Mouse (Mus musculus): ENCODE data around the gene Agbl2. TPM values are rescaled to one million over a fixed set of nuclear protein-coding genes. Genes with fewer than 3 reads are reported as not detected.

The Agbl2 gene
- polyA plus RNA-seq, 1 experiment from 2014 or later: 0.18 TPM

- 3% methylated on average over 8 of the region's 8 CpGs for WGBS
- peak overlapping the region; percentile 75 for H3K4me2 ChIP-seq
Measured at GRCm38 (mm10) chr2:90846597-90846954, 64.0 kb downstream of the Agbl2 start.

GRCm38 (mm10) chr2:90846955-90847680 lies 64.6 kb downstream of the Agbl2 start, which contains the start of gene Mtch2:
Gene Mtch2, plus strand, starts transcription at chr2:90847155.
- Histone ChIP-seq H3K4me2 (peak within 1 kb of the TSS; percentile 75), H3K4me3 (replicated peaks) (peak within 1 kb of the TSS; percentile 92), H3K36me3 (peaks cover 17% of the 10 kb centered on the region), H3K9ac (replicated peaks) (peak within 1 kb of the TSS; percentile 89), H3K27me3 (replicated peaks) (no peaks in the 10 kb centered on the region), H3K27ac (replicated peaks) (peak within 1 kb of the TSS; percentile 93), H3K9me3 (replicated peaks) (no peaks in the 10 kb centered on the region), H3K4me1 (peaks cover 26% of the 10 kb centered on the region)
- WGBS: 0% methylated on average over 64 of the region's 67 CpGs
- ATAC-seq (ENCODE audit: low FRiP score): peak; percentile 96

More at GRCm38 (mm10) chr2:90846597-90846954, 64.0 kb downstream of the Agbl2 start:
- Histone ChIP-seq H3K27me3 (replicated peaks) (no peaks in the 10 kb centered on the region), H3K4me3 (replicated peaks) (peak overlapping the region; percentile 92), H3K4me1 (peaks cover 26% of the 10 kb centered on the region), H3K9ac (replicated peaks) (peak overlapping the region; percentile 89), H3K36me3 (peaks cover 15% of the 10 kb centered on the region), H3K9me3 (replicated peaks) (no peaks in the 10 kb centered on the region), H3K27ac (replicated peaks) (peak overlapping the region; percentile 93)
- ATAC-seq (ENCODE audit: low FRiP score): peak; percentile 66

- H3K36me3 ChIP-seq: peaks cover 22% of the 10 kb centered on the region
- H3K4me3 ChIP-seq (replicated peaks): peak overlapping the region; percentile 92
- under 1% methylated on average over 13 of the region's 13 CpGs for WGBS
- peak overlapping the region; percentile 66 for H3K4me2 ChIP-seq
- peaks cover 26% of the 10 kb centered on the region for H3K4me1 ChIP-seq
- no peaks in the 10 kb centered on the region for H3K9me3 ChIP-seq (replicated peaks)
- H3K27ac ChIP-seq (replicated peaks): peak overlapping the region; percentile 93
- no peaks in the 10 kb centered on the region for H3K27me3 ChIP-seq (replicated peaks)
- no peak for ATAC-seq (ENCODE audit: low FRiP score)
- peak overlapping the region; percentile 89 for H3K9ac ChIP-seq (replicated peaks)
Measured at GRCm38 (mm10) chr2:90847681-90848050, 65.1 kb downstream of the Agbl2 start.

DNA sequence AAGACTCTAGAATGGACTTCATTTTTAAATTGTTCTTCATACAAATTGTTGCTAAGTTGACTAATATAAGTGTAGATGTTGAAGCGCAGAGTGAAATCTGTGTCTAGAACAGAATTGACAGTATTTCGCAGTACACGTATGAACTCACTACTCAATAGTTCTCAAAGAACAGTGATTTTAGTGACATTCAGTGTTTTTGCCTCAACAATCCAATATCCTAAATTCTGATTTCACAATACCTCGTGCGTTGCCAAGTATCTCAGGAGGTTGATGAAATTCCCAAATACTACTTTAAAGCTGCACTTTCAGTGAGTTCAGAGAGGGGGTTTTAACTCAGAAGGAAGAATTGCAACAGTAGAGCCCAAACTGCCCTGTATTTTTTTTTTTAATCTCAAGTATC lies 65.8 kb downstream of the Agbl2 start:
- ATAC-seq (ENCODE audit: low FRiP score): no peak
- H3K4me3 ChIP-seq (replicated peaks): peak overlapping the region; percentile 92
- peaks cover 26% of the 10 kb centered on the region for H3K4me1 ChIP-seq
- no peaks in the 10 kb centered on the region for H3K27me3 ChIP-seq (replicated peaks)
- H3K9ac ChIP-seq (replicated peaks): peak overlapping the region; percentile 89
- WGBS: 91% methylated on average over 5 of the region's 5 CpGs
- no peaks in the 10 kb centered on the region for H3K9me3 ChIP-seq (replicated peaks)
- H3K36me3 ChIP-seq: peaks cover 28% of the 10 kb centered on the region
- H3K4me2 ChIP-seq: peak overlapping the region; percentile 66
- H3K27ac ChIP-seq (replicated peaks): peak overlapping the region; percentile 93; the same call in 1 of the 2 replicates

- peaks cover 43% of the 10 kb centered on the region for H3K36me3 ChIP-seq
- H3K27me3 ChIP-seq (replicated peaks): no peaks in the 10 kb centered on the region
- H3K4me3 ChIP-seq (replicated peaks): no peak overlapping the region
- no peaks in the 10 kb centered on the region for H3K9me3 ChIP-seq (replicated peaks)
- 100% methylated on average over 1 of the region's 1 CpGs for WGBS
- no peak overlapping the region for H3K9ac ChIP-seq (replicated peaks)
- no peak overlapping the region for H3K27ac ChIP-seq (replicated peaks)
- no peak for ATAC-seq (ENCODE audit: low FRiP score)
- H3K4me2 ChIP-seq: no peak overlapping the region
- peaks cover 26% of the 10 kb centered on the region for H3K4me1 ChIP-seq
Measured at GRCm38 (mm10) chr2:90850401-90850800, 67.9 kb downstream of the Agbl2 start.

GRCm38 (mm10) chr2:90861486-90861885 lies 79.0 kb downstream of the Agbl2 start:
- Histone ChIP-seq H3K4me1 (no peaks in the 10 kb centered on the region), H3K9me3 (replicated peaks) (no peaks in the 10 kb centered on the region), H3K36me3 (peaks cover 67% of the 10 kb centered on the region), H3K9ac (replicated peaks) (no peak overlapping the region), H3K27me3 (replicated peaks) (no peaks in the 10 kb centered on the region), H3K27ac (replicated peaks) (no peak overlapping the region), H3K4me3 (replicated peaks) (no peak overlapping the region), H3K4me2 (no peak overlapping the region)
- ATAC-seq (ENCODE audit: low FRiP score): no peak
- WGBS: 96% methylated on average over 2 of the region's 2 CpGs

- no peaks in the 10 kb centered on the region for H3K9me3 ChIP-seq (replicated peaks)
- no peaks in the 10 kb centered on the region for H3K4me1 ChIP-seq
- H3K4me3 ChIP-seq (replicated peaks): no peak overlapping the region
- H3K27ac ChIP-seq (replicated peaks): no peak overlapping the region; the same call in 1 of the 2 replicates
- 0 out of 2 replicates have a peak, but pooled peaks have one; percentile 46 for ATAC-seq (ENCODE audit: low FRiP score)
- peaks cover 64% of the 10 kb centered on the region for H3K36me3 ChIP-seq
- H3K27me3 ChIP-seq (replicated peaks): no peaks in the 10 kb centered on the region
- no peak overlapping the region for H3K4me2 ChIP-seq
- no peak overlapping the region for H3K9ac ChIP-seq (replicated peaks)
Measured at GRCm38 (mm10) chr2:90864184-90864583, 81.7 kb downstream of the Agbl2 start.

DNA sequence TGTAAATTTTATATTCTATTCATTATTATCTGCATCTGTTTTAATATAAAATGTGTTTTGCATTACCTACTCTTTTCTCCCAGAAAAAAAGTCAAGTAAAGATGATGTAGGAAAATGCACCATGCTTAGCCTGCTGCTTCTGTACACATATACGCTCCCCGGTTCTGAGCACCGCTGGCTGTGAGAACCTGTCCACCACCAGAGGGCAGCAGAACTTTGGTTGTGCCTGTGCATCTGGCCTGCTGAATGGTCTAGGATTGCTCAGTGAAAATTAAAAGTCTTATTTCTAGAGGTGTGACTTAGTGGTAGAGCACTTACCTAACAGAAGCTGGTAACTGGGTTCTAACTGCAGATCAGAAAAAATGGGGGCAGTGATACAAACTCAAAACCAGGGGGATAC lies 84.0 kb downstream of the Agbl2 start:
- Histone ChIP-seq H3K27ac (replicated peaks) (no peak overlapping the region), H3K27me3 (replicated peaks) (no peaks in the 10 kb centered on the region), H3K4me3 (replicated peaks) (no peak overlapping the region), H3K9ac (replicated peaks) (no peak overlapping the region), H3K4me1 (peaks cover 7% of the 10 kb centered on the region), H3K36me3 (peaks cover 45% of the 10 kb centered on the region), H3K4me2 (no peak overlapping the region), H3K9me3 (replicated peaks) (no peaks in the 10 kb centered on the region)
- 16% methylated on average over 3 of the region's 3 CpGs for WGBS
- ATAC-seq (ENCODE audit: low FRiP score): peak; percentile 87

DNA sequence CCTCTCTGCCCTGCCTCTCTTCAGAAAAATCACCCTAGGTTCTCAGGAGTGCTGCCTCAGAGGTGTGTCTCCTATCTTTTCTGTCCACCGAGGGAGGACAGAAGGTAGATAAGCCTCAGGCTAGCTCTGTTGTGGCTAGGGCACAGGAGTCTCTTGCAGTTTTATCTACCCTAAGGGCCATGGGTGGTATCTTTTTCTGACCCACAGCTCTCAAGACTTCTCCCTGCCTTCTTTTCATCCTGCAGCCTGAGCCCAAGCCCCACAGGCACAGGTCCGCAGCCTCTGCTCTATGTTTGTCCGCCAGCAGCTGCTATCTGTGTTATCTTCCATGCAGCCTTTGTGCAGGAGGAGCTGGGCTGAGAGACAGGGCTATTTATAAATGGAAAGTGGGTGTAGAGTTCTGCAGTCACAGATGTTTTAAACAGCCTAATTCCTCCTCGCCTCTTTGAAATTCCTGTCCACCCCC lies 87.6 kb downstream of the Agbl2 start:
- Histone ChIP-seq H3K4me3 (replicated peaks) (no peak overlapping the region), H3K4me1 (peaks cover 16% of the 10 kb centered on the region), H3K9ac (replicated peaks) (no peak overlapping the region), H3K27me3 (replicated peaks) (no peaks in the 10 kb centered on the region), H3K27ac (replicated peaks) (no peak overlapping the region), H3K36me3 (peaks cover 21% of the 10 kb centered on the region), H3K4me2 (no peak overlapping the region), H3K9me3 (replicated peaks) (no peaks in the 10 kb centered on the region)
- 50% methylated on average over 4 of the region's 4 CpGs for WGBS
- no peak for ATAC-seq (ENCODE audit: low FRiP score)

GRCm38 (mm10) chr2:90871180-90871961 lies 88.8 kb downstream of the Agbl2 start:
- H3K27me3 ChIP-seq (replicated peaks): no peaks in the 10 kb centered on the region
- WGBS: 58% methylated on average over 8 of the region's 8 CpGs
- no peak overlapping the region for H3K27ac ChIP-seq (replicated peaks)
- peak; percentile 51; the same call in 1 of the 2 replicates for ATAC-seq (ENCODE audit: low FRiP score)
- H3K4me1 ChIP-seq: peaks cover 16% of the 10 kb centered on the region
- H3K9ac ChIP-seq (replicated peaks): no peak overlapping the region
- H3K4me2 ChIP-seq: no peak overlapping the region
- no peak overlapping the region for H3K4me3 ChIP-seq (replicated peaks)
- H3K36me3 ChIP-seq: peaks cover 12% of the 10 kb centered on the region; the same call in 1 of the 2 replicates
- no peaks in the 10 kb centered on the region for H3K9me3 ChIP-seq (replicated peaks)

GRCm38 (mm10) chr2:90874025-90874424 lies 91.5 kb downstream of the Agbl2 start:
- Histone ChIP-seq H3K9me3 (replicated peaks) (no peaks in the 10 kb centered on the region), H3K4me1 (peaks cover 18% of the 10 kb centered on the region), H3K9ac (replicated peaks) (no peak overlapping the region), H3K4me3 (replicated peaks) (no peak overlapping the region), H3K4me2 (no peak overlapping the region), H3K27ac (replicated peaks) (no peak overlapping the region), H3K36me3 (no peaks in the 10 kb centered on the region), H3K27me3 (replicated peaks) (no peaks in the 10 kb centered on the region)
- WGBS: 88% methylated on average over 1 of the region's 1 CpGs
- no peak for ATAC-seq (ENCODE audit: low FRiP score)

GRCm38 (mm10) chr2:90875239-90875638 lies 92.7 kb downstream of the Agbl2 start:
- H3K4me3 ChIP-seq (replicated peaks): no peak overlapping the region
- no peaks in the 10 kb centered on the region for H3K9me3 ChIP-seq (replicated peaks)
- H3K27ac ChIP-seq (replicated peaks): no peak overlapping the region
- no peaks in the 10 kb centered on the region for H3K27me3 ChIP-seq (replicated peaks)
- no peak overlapping the region for H3K9ac ChIP-seq (replicated peaks)
- peaks cover 24% of the 10 kb centered on the region for H3K4me1 ChIP-seq
- WGBS: 69% methylated on average over 2 of the region's 2 CpGs
- no peaks in the 10 kb centered on the region for H3K36me3 ChIP-seq
- no peak overlapping the region for H3K4me2 ChIP-seq
- ATAC-seq (ENCODE audit: low FRiP score): no peak

Data from neural tube, embryonic 15.5 days (tissue).